Mouse (Mus musculus): ENCODE measurements around the gene Sema4d.

GRCm38 (mm10) chr13:51823822-51824495 lies 30.4 kb upstream of the Sema4d start:
- TF ChIP-seq EP300 (IDR thresholded peaks at IDR 0.05; ENCODE audit: insufficient read depth, low read depth, low read length): no peak
- TF ChIP-seq CTCF (IDR thresholded peaks at IDR 0.05; ENCODE audit: low read depth, low read length): no peak
- no peak for TF ChIP-seq POLR2A (IDR thresholded peaks at IDR 0.05; ENCODE audit: insufficient read depth, low read length)
